Mouse (Mus musculus) ES-E14 (cell line): ENCODE measurements around the gene Klf2.

ENCODE experiments used
- CHD2 ChIP-seq: IDR thresholded peaks from 2 replicates; pipeline ENCODE4 v1.6.1; 2014; ENCODE audit warnings: mild to moderate bottlenecking, low read depth, low read length, inconsistent platforms
- HCFC1 ChIP-seq: IDR thresholded peaks from 2 replicates; pipeline ENCODE4 v1.6.1; 2012; ENCODE audit warnings: low read length, inconsistent platforms, borderline replicate concordance; ENCODE audit not compliant: insufficient read depth
- MAFK ChIP-seq: IDR thresholded peaks from 2 replicates; pipeline ENCODE4 v1.6.1; 2014; ENCODE audit warnings: mild to moderate bottlenecking, low read depth, low read length, inconsistent platforms; ENCODE audit not compliant: insufficient read depth
- ZC3H11A ChIP-seq: IDR thresholded peaks from 2 replicates; pipeline ENCODE4 v1.6.1; 2012; ENCODE audit warnings: low read depth, mild to moderate bottlenecking, inconsistent platforms, low read length, borderline replicate concordance
- ZNF384 ChIP-seq: IDR thresholded peaks from 2 replicates; pipeline ENCODE4 v1.6.1; 2012; ENCODE audit warnings: low read depth, low read length, inconsistent platforms

GRCm38 (mm10) chr8:72319397-72319796 lies 564 bp downstream of the Klf2 start:
- TF ChIP-seq ZNF384 = no peak
- no peak for TF ChIP-seq HCFC1
- TF ChIP-seq ZC3H11A = no peak
- no peak for TF ChIP-seq CHD2
- no peak for TF ChIP-seq MAFK
